Mouse (Mus musculus) monocyte, adult 59 days (primary cell): Measurements from ENCODE around the gene Insm1. TPM values are rescaled to one million over a fixed set of nuclear protein-coding genes. Genes with fewer than 3 reads are reported as not detected.

Experiments
- total RNA-seq, 2 experiments: library from RNA; stranded (reverse); gene quantifications; one replicate each; pipeline ENCODE4 v1.2.4; 2023

Gene Insm1
- under 1 TPM; 0.31 to 0.39 TPM for total RNA-seq

GRCm38 (mm10) chr2:146221076-146221928 lies at the start of gene Insm1:
TSS of gene Insm1 (plus strand) at chr2:146221921.

